Mouse (Mus musculus): ENCODE measurements around the gene Gpn1.

The Gpn1 gene

DNA sequence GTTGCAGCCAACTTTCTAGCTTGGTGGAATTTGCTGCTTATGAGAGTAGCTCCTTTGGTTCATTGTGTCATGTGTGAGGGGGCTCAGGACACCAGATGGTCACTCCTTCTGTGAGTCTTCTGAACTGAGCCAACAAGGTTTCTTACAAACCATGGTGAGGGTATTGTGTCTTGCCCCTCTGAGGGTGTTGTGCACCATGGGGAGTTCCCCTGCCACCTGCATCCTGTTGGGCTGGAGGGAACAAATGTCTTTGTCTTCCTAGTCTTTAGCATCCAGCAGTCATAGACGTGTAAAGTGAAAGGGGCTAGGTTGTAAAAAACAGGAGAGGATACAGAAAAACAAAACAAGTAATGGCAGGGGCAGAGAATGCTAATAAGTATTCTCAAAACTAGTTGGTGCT is 64.9 kb downstream of the Gpn1 start:
- no peak for DNase-seq (ENCODE audit: low spot score in 2 of 2)

DNA sequence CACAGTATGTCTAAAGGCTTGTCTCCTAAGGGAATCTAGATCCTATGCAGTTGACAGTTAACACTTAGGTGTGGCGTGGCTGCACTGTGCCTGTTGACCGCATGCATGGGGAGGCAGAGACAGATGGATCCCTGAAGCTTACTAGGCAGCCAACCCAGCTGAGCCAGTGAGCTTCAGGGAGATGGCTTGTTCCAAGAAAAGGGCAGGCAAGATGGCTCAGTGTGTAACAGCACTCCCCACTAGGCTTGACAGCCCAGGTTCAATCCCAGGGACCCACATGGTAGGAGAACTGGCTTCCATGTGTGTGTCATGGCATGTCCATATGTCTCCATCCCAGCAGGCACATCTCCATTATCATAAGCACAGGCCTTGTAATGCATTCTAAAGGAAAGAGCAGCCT is 65.8 kb downstream of the Gpn1 start:
- DNase-seq (ENCODE audit: low spot score in 2 of 2) = no peak

DNA sequence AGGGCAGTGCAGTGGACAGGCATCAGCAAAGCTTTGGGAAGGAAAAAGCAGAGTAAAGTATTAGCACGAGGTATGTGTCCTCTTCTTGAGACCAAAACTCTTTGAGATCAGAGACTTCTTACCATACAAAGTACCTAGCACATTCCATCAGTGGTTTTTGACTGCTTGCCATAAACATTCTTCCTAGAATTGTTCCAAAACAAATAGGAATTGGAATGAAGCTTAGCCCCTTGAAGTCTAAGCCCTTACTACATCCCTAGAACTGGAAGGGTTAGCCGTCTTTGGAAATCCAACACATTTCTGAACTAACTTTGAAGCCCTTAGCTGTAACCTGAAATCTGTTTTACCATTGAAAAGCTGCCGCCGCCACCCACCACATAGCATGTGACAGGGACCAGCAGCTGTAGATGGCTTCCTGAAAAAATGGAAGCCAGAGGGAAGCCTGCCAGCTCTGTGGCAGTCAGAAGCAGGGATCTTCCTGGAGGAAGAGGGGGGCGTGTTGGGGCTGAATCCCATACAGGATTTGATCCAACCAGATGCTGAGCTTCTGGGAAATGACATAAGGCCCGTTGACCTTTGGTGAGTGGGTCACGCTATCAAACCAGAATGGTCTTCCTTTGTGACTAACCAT is 67.6 kb downstream of the Gpn1 start:
- DNase-seq (ENCODE audit: low spot score in 2 of 2) = no peak

Data from thymus, postnatal 10 days (tissue).